Comparison of ENCODE assay signal across 8 mouse cellular contexts in the genomic region with DNA sequence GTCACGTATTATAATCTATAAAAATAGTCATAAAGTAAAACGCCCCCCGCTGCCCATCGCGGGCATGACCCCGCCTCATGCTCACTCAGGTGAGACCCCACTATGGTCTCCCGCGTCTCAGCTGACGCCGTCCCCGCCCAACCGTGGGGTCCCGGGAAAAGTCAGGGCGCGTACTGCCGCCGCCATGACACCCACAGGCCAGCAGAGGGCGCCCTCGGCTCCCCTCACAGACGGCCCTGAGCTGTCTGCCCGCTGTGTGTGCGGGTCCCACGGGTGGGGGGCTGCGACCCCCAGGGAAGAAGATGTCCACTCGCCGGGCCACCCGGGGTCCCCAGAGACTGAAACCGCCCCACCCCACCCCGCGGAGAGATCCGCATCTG. TPM values are rescaled to one million over a fixed set of nuclear protein-coding genes. Genes with fewer than 3 reads are reported as not detected.
DNase-seq lines count a peak whose midpoint lies in the region; ATAC-seq and TF ChIP-seq lines count a peak whose summit lies in the region.

No protein-coding gene starts in this region.

- peak overlapping the region; percentile 91 for H3K27ac ChIP-seq in bone marrow macrophage, adult 2 months (ENCODE audit: insufficient read depth, low read depth, low read length)
- peak overlapping the region; percentile 97 for H3K27ac ChIP-seq in heart, embryonic 15.5 days
- peak overlapping the region; percentile 95 for H3K27ac ChIP-seq in thymus, adult 2 months (ENCODE audit: control insufficient read depth, insufficient read depth, low read length)

- peaks cover 6% of the 10 kb centered on the region for H3K27me3 ChIP-seq in erythroblast, embryonic 14.5 days (ENCODE audit: control insufficient read depth)
- no peaks in the 10 kb centered on the region for H3K27me3 ChIP-seq in heart, embryonic 15.5 days
- H3K27me3 ChIP-seq in thymus, adult 2 months (ENCODE audit: control insufficient read depth, insufficient read depth, low read length) = no peaks in the 10 kb centered on the region

- H3K9ac ChIP-seq in heart, embryonic 15.5 days = peak overlapping the region; percentile 72

- peak overlapping the region; percentile 75 for H3K4me3 ChIP-seq in bone marrow macrophage, adult 2 months (ENCODE audit: insufficient read depth, low read length)
- peak overlapping the region; percentile 51 for H3K4me3 ChIP-seq in erythroblast, embryonic 14.5 days (replicated peaks)
- peak overlapping the region; percentile 70 for H3K4me3 ChIP-seq in heart, embryonic 15.5 days
- peak overlapping the region; percentile 8 for H3K4me3 ChIP-seq in lung, adult 2 months (replicated peaks; ENCODE audit: extremely low read depth, low read depth, low read length)
- peak overlapping the region; percentile 84 for H3K4me3 ChIP-seq in thymus, adult 2 months (ENCODE audit: control insufficient read depth, insufficient read depth, low read length)

- peak; percentile 15 for ATAC-seq in heart, embryonic 15.5 days (replicated peaks; ENCODE audit: insufficient number of reproducible peaks, insufficient read depth, low FRiP score, low read depth)

- TF ChIP-seq POLR2A in bone marrow macrophage, adult 2 months (IDR thresholded peaks at IDR 0.05; ENCODE audit: borderline replicate concordance, low read depth, low read length) = no peak
- TF ChIP-seq POLR2A in lung, adult 2 months (IDR thresholded peaks at IDR 0.05; ENCODE audit: borderline replicate concordance, extremely low read depth, low read depth, low read length) = no peak
- TF ChIP-seq POLR2A in thymus, adult 2 months (IDR thresholded peaks at IDR 0.05; ENCODE audit: control insufficient read depth, extremely low read depth, insufficient read depth, low read length, poor library complexity) = no peak

- under 1% methylated on average over 31 of the region's 31 CpGs for WGBS in heart, embryonic 15.5 days
- under 1% methylated on average over 31 of the region's 31 CpGs for WGBS in lung, adult 2 months
- under 1% methylated on average over 31 of the region's 31 CpGs for WGBS in thymus, adult 2 months

- H3K9me3 ChIP-seq in erythroblast, embryonic 14.5 days (ENCODE audit: control insufficient read depth, low read length) = peaks cover 3% of the 10 kb centered on the region
- no peaks in the 10 kb centered on the region for H3K9me3 ChIP-seq in heart, embryonic 15.5 days (replicated peaks)

- H3K36me3 ChIP-seq in erythroblast, embryonic 14.5 days (ENCODE audit: control insufficient read depth) = no peaks in the 10 kb centered on the region
- no peaks in the 10 kb centered on the region for H3K36me3 ChIP-seq in heart, embryonic 15.5 days
- no peaks in the 10 kb centered on the region for H3K36me3 ChIP-seq in thymus, adult 2 months (ENCODE audit: control insufficient read depth, insufficient read depth, low read length)

- peak; percentile 73 to 81 for DNase-seq in CD8-positive naive resting alpha-beta T cell, adult 2 months (ENCODE audit: low read depth in 2 of 2, low spot score in 2 of 2)
- peak; percentile 86 for DNase-seq in layer of hippocampus, adult 11-12 months (ENCODE audit: low spot score)
- peak; percentile 80 for DNase-seq in lung, adult 2 months
- DNase-seq in ovary, adult 18-20 months (ENCODE audit: low spot score) = peak; percentile 51
- peak; percentile 85 for DNase-seq in thymus, adult 2 months

- H3K4me1 ChIP-seq in bone marrow macrophage, adult 2 months (ENCODE audit: control insufficient read depth, insufficient read depth, low read length) = peaks cover 5% of the 10 kb centered on the region
- H3K4me1 ChIP-seq in erythroblast, embryonic 14.5 days (ENCODE audit: control insufficient read depth) = peaks cover 15% of the 10 kb centered on the region
- no peaks in the 10 kb centered on the region; the same call in 1 of the 2 replicates for H3K4me1 ChIP-seq in heart, embryonic 15.5 days (replicated peaks)
- H3K4me1 ChIP-seq in lung, adult 2 months (ENCODE audit: control insufficient read depth, insufficient read depth, low read length) = no peaks in the 10 kb centered on the region
- peaks cover 12% of the 10 kb centered on the region for H3K4me1 ChIP-seq in thymus, adult 2 months (replicated peaks; ENCODE audit: control insufficient read depth, insufficient read depth, low read length)

- H3K4me2 ChIP-seq in heart, embryonic 15.5 days = peak overlapping the region; percentile 82

- peak; percentile 43 for TF ChIP-seq CTCF in bone marrow macrophage, adult 2 months (IDR thresholded peaks at IDR 0.05; ENCODE audit: low read depth, low read length)
- peak; percentile 14; the same call in 1 of the 2 replicates for TF ChIP-seq CTCF in lung, adult 2 months (IDR thresholded peaks at IDR 0.05; ENCODE audit: insufficient read depth, low read length)
- peak; percentile 90; the same call in 1 of the 2 replicates for TF ChIP-seq CTCF in thymus, adult 2 months (IDR thresholded peaks at IDR 0.05; ENCODE audit: borderline replicate concordance, control insufficient read depth, extremely low read depth, insufficient read depth, low read length, poor library complexity)

RNA-seq across cellular contexts. Expression of gene Scaf8, which starts 30.2 kb away (rescaled TPM):
- polyA plus RNA-seq in bone marrow macrophage, adult 2 months (2012; ENCODE audit: insufficient read depth, insufficient read length, missing spikeins) = 19.4 and 22.3 TPM in 2 replicates
- polyA plus RNA-seq in erythroblast, embryonic 14.5 days (2012) = 0.43 and 0.75 TPM in 2 replicates
- 13.4 and 15.5 TPM in 2 replicates for polyA plus RNA-seq in heart, embryonic 15.5 days (2015; fragmentation: Nextera tagmentation; extraction: Ambion mirVana)
- polyA plus RNA-seq in lung, adult 2 months (2012; rRNA removed) = 23.4 and 24.6 TPM in 2 replicates
- polyA plus RNA-seq in thymus, adult 2 months (2012; rRNA removed) = 52.7 and 62.9 TPM in 2 replicates

Comparison
In these comparisons a context has a peak if more than half of its experiments do, and no peak if none do; other contexts are left out.
1. Peak in every context shown above with its lines: DNase-seq, ATAC-seq, H3K4me3 ChIP-seq and H3K27ac ChIP-seq.
2. H3K4me3 ChIP-seq: peak in every context shown above with its lines; median percentile 84 in thymus, adult 2 months; 75 in bone marrow macrophage, adult 2 months; 70 in heart, embryonic 15.5 days; 51 in erythroblast, embryonic 14.5 days; 8 in lung, adult 2 months.
3. CTCF ChIP-seq: peak in every context shown above with its lines; median percentile 90 in thymus, adult 2 months; 43 in bone marrow macrophage, adult 2 months; 14 in lung, adult 2 months.